Mouse (Mus musculus): ENCODE results near the gene Faf1. TPM values are rescaled to one million over a fixed set of nuclear protein-coding genes. Genes with fewer than 3 reads are reported as not detected.

Faf1 gene
- polyA plus RNA-seq, 1 experiment from 2014 or later, result 16.5 TPM

DNA sequence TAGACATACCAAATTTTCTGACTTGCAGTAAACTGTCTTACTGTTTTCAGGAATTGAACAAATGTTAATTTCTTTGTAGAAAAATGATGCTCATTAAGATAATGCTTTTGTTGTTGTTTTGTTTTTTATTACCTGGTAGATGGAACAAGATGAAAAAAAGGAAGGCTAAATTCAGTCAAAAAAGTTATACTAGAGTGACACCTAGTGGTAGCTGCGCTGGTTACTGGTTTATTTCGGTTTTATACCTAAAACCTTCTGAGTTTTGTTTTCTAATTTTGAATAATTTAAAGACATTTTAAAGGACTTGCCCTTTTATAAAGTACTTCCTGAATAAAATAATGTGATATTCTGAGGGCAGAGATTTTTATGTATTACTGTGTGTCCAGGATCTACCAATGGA lies 52.9 kb downstream of the Faf1 start:
- H3K4me2 ChIP-seq, result no peak overlapping the region
- H3K36me3 ChIP-seq, result no peaks in the 10 kb centered on the region
- 7% methylated on average over 2 of the region's 2 CpGs for WGBS (ENCODE audit: insufficient replicate concordance)
- no peaks in the 10 kb centered on the region for H3K9me3 ChIP-seq (replicated peaks)
- DNase-seq (no peak), ATAC-seq (ENCODE audit: low read depth) (no peak)
- no peak overlapping the region for H3K27ac ChIP-seq
- H3K4me1 ChIP-seq (replicated peaks), result no peaks in the 10 kb centered on the region
- H3K27me3 ChIP-seq, result no peaks in the 10 kb centered on the region
- H3K4me3 ChIP-seq (replicated peaks), result no peak overlapping the region
- H3K9ac ChIP-seq, result no peak overlapping the region

DNA sequence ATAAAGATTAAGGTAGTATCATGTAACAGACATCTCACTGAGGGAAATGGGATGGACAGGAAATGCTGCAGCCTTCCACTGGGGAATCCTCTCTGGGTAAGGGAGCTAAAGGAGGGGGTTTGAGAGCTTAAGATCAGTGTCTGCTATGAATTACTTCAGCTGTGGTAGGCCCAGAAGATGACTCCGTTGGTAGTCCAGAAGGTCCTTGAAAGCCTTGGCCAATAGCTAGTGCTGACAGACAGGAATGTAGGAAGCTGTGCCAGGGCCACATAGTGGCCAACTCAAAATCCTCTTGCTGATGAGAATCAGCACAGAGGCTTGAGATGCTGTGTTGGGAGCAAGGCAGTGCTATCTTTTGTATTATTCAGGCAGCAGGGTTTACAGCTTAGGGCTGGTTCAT lies 59.4 kb downstream of the Faf1 start:
- Histone ChIP-seq H3K4me2 (no peak overlapping the region), H3K27ac (no peak overlapping the region), H3K36me3 (peaks cover 5% of the 10 kb centered on the region; the same call in 1 of the 2 replicates), H3K27me3 (no peaks in the 10 kb centered on the region), H3K9ac (no peak overlapping the region), H3K9me3 (replicated peaks) (no peaks in the 10 kb centered on the region), H3K4me3 (replicated peaks) (no peak overlapping the region), H3K4me1 (replicated peaks) (0 out of 2 replicates have a peak, but pooled peaks cover 4% of the 10 kb centered on the region)
- 86% methylated on average over 1 of the region's 1 CpGs for WGBS (ENCODE audit: insufficient replicate concordance)
- DNase-seq, result no peak
- no peak for ATAC-seq (ENCODE audit: low read depth)

DNA sequence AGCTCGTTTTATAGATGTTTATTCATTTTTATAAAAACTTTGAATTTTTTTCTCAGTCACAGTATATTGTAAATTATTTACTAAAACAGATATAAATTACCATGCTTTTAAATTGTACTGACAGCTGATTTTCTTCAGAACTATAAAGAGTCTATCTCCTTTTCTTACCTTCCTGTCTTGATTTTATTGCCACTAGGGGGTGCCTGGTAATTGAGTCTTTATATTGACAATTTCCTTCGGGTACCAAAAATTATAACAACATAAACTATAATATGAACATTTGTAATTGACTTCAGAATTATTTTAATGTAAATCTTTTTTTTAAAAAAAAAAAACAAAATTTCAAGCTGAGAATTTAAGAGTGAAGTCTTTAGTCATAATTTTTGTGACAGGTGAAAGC lies 67.6 kb downstream of the Faf1 start:
- 76% methylated on average over 2 of the region's 2 CpGs for WGBS (ENCODE audit: insufficient replicate concordance)
- H3K9me3 ChIP-seq (replicated peaks), result no peaks in the 10 kb centered on the region
- ATAC-seq (ENCODE audit: low read depth), result no peak
- no peaks in the 10 kb centered on the region for H3K4me1 ChIP-seq (replicated peaks)
- no peak overlapping the region for H3K9ac ChIP-seq
- no peak for DNase-seq
- H3K36me3 ChIP-seq, result peaks cover under 1% of the 10 kb centered on the region; the same call in 1 of the 2 replicates
- H3K4me2 ChIP-seq, result no peak overlapping the region
- no peak overlapping the region for H3K27ac ChIP-seq
- H3K4me3 ChIP-seq (replicated peaks), result no peak overlapping the region
- H3K27me3 ChIP-seq, result no peaks in the 10 kb centered on the region

DNA sequence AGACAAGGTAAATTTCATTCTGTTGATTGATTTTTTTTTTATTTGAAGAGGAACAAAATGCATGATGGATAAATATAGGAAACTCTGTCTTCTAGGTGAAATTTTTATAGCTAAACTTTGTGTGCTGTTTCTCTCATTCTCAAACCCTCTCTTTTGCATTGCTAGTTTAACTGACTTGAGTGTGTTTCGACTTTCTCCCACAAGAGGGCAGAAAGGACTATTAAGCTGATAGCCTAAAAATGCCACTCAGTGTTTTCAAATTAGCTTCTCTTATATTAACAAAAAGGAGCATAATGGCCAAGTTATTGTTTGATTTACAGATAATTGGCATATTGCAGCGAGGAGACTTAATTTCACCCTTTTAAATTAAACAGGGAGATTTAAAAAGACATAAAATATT lies 82.6 kb downstream of the Faf1 start:
- Histone ChIP-seq H3K27ac (no peak overlapping the region), H3K4me2 (no peak overlapping the region), H3K27me3 (no peaks in the 10 kb centered on the region), H3K36me3 (0 out of 2 replicates have a peak, but pooled peaks cover 3% of the 10 kb centered on the region), H3K9me3 (replicated peaks) (no peaks in the 10 kb centered on the region), H3K4me1 (replicated peaks) (no peaks in the 10 kb centered on the region), H3K4me3 (replicated peaks) (no peak overlapping the region), H3K9ac (no peak overlapping the region)
- DNase-seq (no peak), ATAC-seq (ENCODE audit: low read depth) (no peak)
- 47% methylated on average over 2 of the region's 2 CpGs for WGBS (ENCODE audit: insufficient replicate concordance)

DNA sequence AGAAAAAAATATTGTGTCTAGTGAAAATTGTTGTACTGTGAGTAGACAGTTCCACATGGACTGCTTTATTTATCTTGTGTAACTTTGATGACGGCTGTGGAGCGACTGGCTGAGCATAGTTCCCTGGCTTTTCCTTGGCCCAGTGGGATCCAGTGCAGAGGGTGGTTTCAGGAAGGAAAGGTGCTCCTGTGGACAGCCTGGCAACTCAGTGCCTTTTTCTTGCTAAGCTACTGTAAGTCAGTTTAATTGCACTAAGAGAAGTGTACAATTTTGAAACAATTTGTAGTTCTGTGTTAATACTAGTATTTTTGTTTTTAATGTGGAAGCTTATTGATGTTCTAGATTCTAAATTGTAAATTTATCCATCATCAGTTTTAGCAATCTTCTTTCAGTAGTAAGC lies 83.5 kb downstream of the Faf1 start:
- DNase-seq, result no peak
- no peaks in the 10 kb centered on the region for H3K36me3 ChIP-seq
- no peak overlapping the region for H3K9ac ChIP-seq
- H3K4me3 ChIP-seq (replicated peaks), result no peak overlapping the region
- H3K4me2 ChIP-seq, result no peak overlapping the region
- no peaks in the 10 kb centered on the region for H3K4me1 ChIP-seq (replicated peaks)
- no peaks in the 10 kb centered on the region for H3K27me3 ChIP-seq
- WGBS (ENCODE audit: insufficient replicate concordance), result 82% methylated on average over 2 of the region's 2 CpGs
- no peak for ATAC-seq (ENCODE audit: low read depth)
- no peaks in the 10 kb centered on the region for H3K9me3 ChIP-seq (replicated peaks)
- no peak overlapping the region for H3K27ac ChIP-seq

DNA sequence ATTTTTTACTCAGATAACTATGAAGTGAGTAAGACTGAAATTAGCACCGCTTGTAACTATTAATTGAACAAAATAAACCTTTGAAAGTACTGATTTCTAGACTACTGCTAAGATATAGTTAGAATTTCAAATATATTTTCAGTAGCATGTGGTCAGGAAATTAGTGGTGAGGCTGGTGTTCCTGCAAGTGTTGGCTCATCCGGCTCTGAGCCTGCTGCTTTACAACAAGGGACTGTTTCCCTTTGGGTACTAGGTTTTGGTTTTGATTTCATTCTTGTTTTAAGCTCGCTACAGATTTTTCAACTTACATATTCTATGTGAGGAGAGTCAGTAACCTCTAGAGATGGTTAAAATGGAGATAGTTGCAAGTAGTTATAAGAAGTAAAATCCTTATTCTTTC lies 84.1 kb downstream of the Faf1 start:
- Histone ChIP-seq H3K4me2 (no peak overlapping the region), H3K9me3 (replicated peaks) (no peaks in the 10 kb centered on the region), H3K4me1 (replicated peaks) (no peaks in the 10 kb centered on the region), H3K36me3 (no peaks in the 10 kb centered on the region), H3K27ac (no peak overlapping the region), H3K9ac (no peak overlapping the region), H3K4me3 (replicated peaks) (no peak overlapping the region), H3K27me3 (no peaks in the 10 kb centered on the region)
- WGBS (ENCODE audit: insufficient replicate concordance), result 69% methylated on average over 3 of the region's 3 CpGs
- ATAC-seq (ENCODE audit: low read depth), result no peak
- DNase-seq, result no peak

DNA sequence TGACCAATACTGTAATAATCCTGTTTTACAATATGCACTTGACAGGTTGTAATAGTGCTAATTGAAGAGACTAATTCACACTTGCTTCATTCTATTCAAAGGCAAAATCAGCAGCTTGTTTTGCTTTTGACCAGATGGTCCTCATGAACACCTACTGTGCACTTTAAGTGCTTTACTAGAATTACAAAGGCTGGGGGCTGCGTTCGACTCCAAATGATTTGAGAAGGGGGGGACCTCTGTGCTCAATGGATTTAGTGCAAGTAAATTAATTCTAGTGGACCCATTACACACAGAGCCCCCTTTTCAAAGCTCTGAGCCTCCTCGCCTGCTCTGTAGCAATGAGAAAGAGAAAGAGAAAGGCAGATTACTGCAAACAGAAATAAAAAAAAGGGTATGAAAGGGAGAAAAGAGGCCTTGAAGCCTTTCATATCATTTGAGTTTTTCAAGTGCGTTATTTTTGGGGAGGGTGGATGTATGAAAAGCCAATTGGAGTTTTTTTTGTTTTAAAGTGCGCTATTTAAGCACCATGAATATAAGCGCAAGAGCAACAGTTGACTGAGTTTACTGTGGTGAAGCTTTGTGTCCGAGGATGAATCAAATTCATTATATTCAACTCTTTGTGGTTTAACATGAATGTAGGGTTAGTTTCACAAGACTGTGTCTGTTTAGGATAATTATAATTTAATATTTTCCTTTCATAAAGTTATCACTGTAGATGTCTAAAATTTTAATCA lies 86.5 kb downstream of the Faf1 start:
- Histone ChIP-seq H3K9ac (no peak overlapping the region), H3K27me3 (no peaks in the 10 kb centered on the region), H3K4me2 (no peak overlapping the region), H3K36me3 (no peaks in the 10 kb centered on the region), H3K4me3 (replicated peaks) (no peak overlapping the region), H3K9me3 (replicated peaks) (no peaks in the 10 kb centered on the region), H3K27ac (no peak overlapping the region), H3K4me1 (replicated peaks) (no peaks in the 10 kb centered on the region)
- DNase-seq, result no peak
- WGBS (ENCODE audit: insufficient replicate concordance), result 77% methylated on average over 7 of the region's 7 CpGs
- ATAC-seq (ENCODE audit: low read depth), result no peak

DNA sequence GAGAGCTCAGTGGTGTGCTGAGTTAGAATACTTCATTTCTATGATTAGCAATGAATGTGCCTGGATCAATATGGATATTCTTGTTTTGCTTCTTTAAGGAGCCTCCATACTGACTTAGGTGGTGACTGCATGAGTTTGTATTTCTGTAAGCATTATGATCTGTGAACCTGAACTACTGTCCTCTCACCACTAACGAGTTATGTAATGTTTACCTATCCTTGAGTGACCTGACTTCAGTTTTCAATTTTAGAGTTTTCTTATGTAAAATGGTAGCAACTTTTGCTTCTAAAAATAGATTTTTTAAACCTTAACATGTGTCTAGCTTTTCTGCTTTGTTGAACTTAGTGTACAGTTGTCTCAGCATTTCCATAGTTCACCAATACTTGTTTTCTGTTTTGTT lies 92.7 kb downstream of the Faf1 start:
- Histone ChIP-seq H3K9ac (no peak overlapping the region), H3K9me3 (replicated peaks) (no peaks in the 10 kb centered on the region), H3K27ac (no peak overlapping the region), H3K4me1 (replicated peaks) (no peaks in the 10 kb centered on the region), H3K36me3 (no peaks in the 10 kb centered on the region), H3K4me2 (no peak overlapping the region), H3K4me3 (replicated peaks) (no peak overlapping the region), H3K27me3 (no peaks in the 10 kb centered on the region)
- DNase-seq (no peak), ATAC-seq (ENCODE audit: low read depth) (no peak)
- WGBS (ENCODE audit: insufficient replicate concordance), result 64% methylated on average over 1 of the region's 1 CpGs

DNA sequence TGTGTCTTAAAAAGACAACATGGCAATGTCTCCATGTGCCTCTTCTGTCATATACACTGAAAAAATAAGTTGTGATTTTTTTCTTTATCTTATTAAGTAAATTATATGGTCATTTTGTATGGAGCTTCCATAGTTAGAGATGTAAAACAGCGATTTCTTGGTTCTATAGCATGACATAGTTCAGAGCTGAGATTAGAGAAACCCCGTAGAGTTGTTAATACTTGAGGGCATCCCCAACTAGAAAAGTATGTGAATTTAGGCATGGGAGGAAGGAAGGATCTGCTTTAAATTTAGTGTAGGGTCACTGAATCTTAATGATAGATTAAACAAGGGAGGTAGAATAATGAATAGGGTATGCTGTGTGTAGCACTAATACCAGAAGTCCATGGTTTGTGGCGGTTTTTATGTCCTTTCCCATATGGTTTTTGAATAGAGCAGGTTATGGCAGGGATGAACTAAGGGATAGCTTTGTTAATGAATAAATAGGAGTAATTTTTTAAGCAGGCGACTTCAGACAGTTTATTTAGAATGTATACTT lies 106.3 kb downstream of the Faf1 start:
- Histone ChIP-seq H3K4me1 (replicated peaks) (no peaks in the 10 kb centered on the region), H3K4me3 (replicated peaks) (no peak overlapping the region), H3K9me3 (replicated peaks) (no peaks in the 10 kb centered on the region), H3K27ac (no peak overlapping the region), H3K27me3 (no peaks in the 10 kb centered on the region), H3K9ac (no peak overlapping the region), H3K4me2 (no peak overlapping the region), H3K36me3 (no peaks in the 10 kb centered on the region)
- WGBS (ENCODE audit: insufficient replicate concordance), result 84% methylated on average over 4 of the region's 4 CpGs
- ATAC-seq (ENCODE audit: low read depth) (no peak), DNase-seq (no peak)

DNA sequence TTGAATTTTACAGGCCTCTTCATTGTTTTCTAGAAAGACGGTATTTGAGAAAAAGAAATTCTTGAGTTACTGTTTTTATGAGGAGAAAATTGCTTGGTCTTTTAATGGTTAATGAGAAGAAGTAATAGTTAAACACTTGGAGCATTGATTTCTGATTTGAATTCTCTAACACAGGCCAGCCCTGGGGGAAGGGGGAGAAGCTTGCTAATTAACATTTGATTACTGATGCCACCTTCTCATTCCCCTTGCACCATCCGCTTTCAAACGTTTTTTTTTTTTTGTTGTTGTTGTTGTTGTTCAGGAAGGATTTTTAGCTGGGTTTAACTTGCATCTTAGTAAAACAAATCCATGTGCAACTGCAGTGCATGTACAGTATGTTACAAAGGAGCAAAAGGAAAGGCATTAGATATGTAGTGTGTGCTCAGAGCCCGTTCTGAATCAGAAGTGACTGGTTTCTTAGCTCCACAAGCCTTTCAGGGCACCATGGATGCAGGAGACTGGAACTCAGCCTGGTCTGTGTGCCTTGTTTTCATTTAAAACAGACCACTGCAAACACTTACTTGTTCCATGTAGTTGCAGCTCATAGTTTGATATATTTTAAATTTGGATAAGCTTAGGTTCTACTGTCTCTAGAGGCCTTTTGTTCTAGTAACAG lies 113.1 kb downstream of the Faf1 start:
- no peaks in the 10 kb centered on the region for H3K9me3 ChIP-seq (replicated peaks)
- no peak overlapping the region for H3K4me3 ChIP-seq (replicated peaks)
- no peak overlapping the region for H3K4me2 ChIP-seq
- no peaks in the 10 kb centered on the region for H3K36me3 ChIP-seq
- no peak for ATAC-seq (ENCODE audit: low read depth)
- no peaks in the 10 kb centered on the region for H3K27me3 ChIP-seq
- no peak overlapping the region for H3K27ac ChIP-seq
- peaks cover 10% of the 10 kb centered on the region for H3K4me1 ChIP-seq (replicated peaks)
- 64% methylated on average over 4 of the region's 4 CpGs for WGBS (ENCODE audit: insufficient replicate concordance)
- H3K9ac ChIP-seq, result no peak overlapping the region
- no peak for DNase-seq

DNA sequence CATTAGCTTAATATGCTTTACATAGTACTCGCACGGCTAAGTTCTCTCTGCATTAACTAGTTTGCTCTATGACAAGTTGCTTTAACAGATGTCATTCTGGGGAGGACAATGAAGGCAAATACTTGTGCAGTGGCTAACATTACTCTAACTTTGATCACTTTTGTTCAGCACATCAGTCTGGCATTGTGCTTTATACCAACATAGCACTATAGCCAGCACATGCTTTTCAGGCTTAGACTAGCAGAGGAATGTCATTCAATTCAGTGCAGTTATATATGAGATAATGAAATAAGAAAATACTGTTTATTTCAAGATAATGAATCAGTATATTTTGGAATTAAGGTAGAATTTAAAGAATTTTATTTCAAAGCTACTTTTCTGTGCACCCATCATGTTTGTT lies 115.9 kb downstream of the Faf1 start:
- DNase-seq, result no peak
- Histone ChIP-seq H3K4me2 (no peak overlapping the region), H3K4me3 (replicated peaks) (no peak overlapping the region), H3K9me3 (replicated peaks) (no peaks in the 10 kb centered on the region), H3K27ac (no peak overlapping the region), H3K36me3 (no peaks in the 10 kb centered on the region), H3K9ac (no peak overlapping the region), H3K4me1 (replicated peaks) (peaks cover 10% of the 10 kb centered on the region), H3K27me3 (no peaks in the 10 kb centered on the region)
- WGBS (ENCODE audit: insufficient replicate concordance), result 86% methylated on average over 2 of the region's 2 CpGs
- ATAC-seq (ENCODE audit: low read depth), result no peak

DNA sequence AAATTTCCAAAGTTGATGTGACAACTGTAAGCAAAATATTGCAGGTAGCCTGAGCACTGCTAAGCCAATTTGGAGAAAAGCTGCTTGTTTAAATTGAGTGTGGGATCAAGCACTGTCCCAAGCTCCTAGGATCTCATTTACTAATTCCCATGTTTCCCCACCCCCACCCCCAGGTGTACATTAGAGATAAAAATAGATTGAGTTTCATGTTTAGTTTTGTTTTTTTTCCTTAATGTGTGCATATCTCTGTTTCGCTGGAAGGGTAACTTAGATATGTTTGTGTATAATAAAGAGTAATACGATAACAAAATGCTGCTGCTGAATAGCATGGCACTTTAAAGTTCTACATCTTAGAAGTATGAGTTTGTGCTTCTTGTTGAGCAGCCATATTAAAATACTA lies 116.7 kb downstream of the Faf1 start:
- Histone ChIP-seq H3K4me1 (replicated peaks) (peaks cover 10% of the 10 kb centered on the region), H3K36me3 (no peaks in the 10 kb centered on the region), H3K9me3 (replicated peaks) (no peaks in the 10 kb centered on the region), H3K4me2 (no peak overlapping the region), H3K27ac (no peak overlapping the region), H3K4me3 (replicated peaks) (no peak overlapping the region), H3K9ac (no peak overlapping the region), H3K27me3 (no peaks in the 10 kb centered on the region)
- WGBS (ENCODE audit: insufficient replicate concordance), result 38% methylated on average over 2 of the region's 2 CpGs
- ATAC-seq (ENCODE audit: low read depth), result peak; percentile 60; the same call in 1 of the 2 replicates
- DNase-seq, result no peak
